Mouse (Mus musculus): Measurements from ENCODE around the gene Mt1. TPM values are rescaled to one million over a fixed set of nuclear protein-coding genes. Genes with fewer than 3 reads are reported as not detected.
A peak's percentile ranks its signal among the peaks of the same experiment; 100 is the strongest.
"Not testable (repeated sequence)": the region's sequence is repeated elsewhere in the genome, so short reads cannot be mapped to it uniquely, and the experiment has no call there.

Mt1 gene
- polyA plus RNA-seq, 1 experiment = 963 TPM

DNA sequence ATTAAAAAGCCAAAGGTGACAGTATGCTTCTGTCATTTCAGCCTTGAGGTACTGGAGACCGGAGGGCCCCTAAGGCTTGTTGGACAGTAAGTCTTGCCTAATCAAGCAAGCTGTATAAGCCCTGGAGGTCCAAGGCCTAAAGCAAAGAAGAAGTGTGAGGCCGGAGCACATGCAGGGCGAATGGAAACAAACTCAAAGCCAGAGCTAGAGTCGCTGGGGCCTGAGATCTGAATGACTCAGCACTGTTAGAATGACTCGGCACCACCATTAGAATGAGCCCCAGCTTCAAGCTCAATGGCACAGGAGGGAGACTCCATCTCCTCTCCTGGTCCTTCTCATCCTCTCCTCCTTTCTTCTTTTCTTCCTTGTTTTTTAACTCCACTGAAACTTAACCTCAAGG lies 28.0 kb upstream of the Mt1 start:
- Histone ChIP-seq H3ac (ENCODE audit: control insufficient read depth, insufficient read length, low read depth) (no peak overlapping the region), H3K79me2 (ENCODE audit: control insufficient read depth, insufficient read depth) (no peaks in the 10 kb centered on the region), H3K4me3 (ENCODE audit: insufficient read depth, poor library complexity, severe bottlenecking) (no peak overlapping the region), H3K79me3 (ENCODE audit: low read depth) (no peaks in the 10 kb centered on the region), H3K27me3 (ENCODE audit: control insufficient read depth, insufficient read depth, insufficient read length) (no peaks in the 10 kb centered on the region), H3K36me3 (ENCODE audit: control insufficient read depth, insufficient read depth) (no peaks in the 10 kb centered on the region)
- TF ChIP-seq MYOG (IDR thresholded peaks at IDR 0.05; ENCODE audit: control insufficient read depth, extremely low read depth, insufficient read length) = no peak
- TF ChIP-seq MAX (IDR thresholded peaks at IDR 0.05) = peak; percentile 36
- no peak for TF ChIP-seq FOSL1 (IDR thresholded peaks at IDR 0.05; ENCODE audit: insufficient read depth, low read length, poor library complexity, severe bottlenecking)
- TF ChIP-seq CEBPB (IDR thresholded peaks at IDR 0.05; ENCODE audit: low read depth) = no peak

DNA sequence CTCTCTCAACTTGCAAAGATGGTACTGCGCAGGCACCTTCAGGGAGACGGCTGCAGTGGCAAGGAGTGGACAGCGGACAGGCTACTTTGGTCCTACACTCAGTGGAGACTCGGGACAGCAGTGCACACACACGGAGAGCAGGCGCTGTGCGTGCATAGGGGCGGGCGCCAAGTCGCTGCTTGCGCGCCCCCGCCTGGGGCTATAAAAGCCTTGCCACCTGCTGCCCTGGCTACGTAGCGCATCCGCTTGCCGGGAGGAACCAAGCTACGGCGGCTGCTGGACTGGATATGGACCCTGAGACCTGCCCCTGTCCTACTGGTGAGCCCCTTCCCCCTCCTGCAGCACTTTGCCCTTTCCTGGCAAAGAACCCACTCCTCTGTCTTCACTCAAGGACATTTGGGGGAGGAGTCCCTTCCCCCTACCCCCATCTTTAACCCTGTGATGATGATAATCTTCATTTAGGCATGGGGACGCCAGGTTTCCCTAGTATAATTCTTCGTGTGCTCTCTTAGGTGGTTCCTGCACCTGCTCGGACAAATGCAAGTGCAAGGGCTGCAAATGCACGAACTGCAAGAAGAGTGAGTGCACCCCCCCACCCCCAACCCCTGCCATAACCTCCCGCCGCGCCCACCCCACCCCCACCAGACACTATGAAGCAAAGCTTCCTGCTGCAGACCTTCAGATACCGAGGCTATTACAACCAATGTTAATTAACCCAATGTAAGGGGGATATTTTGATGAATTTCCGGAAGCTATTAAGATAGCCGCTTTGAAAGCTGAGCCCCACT lies 26.2 kb upstream of the Mt1 start, which contains the start of gene Mt3:
TSS of gene Mt3 (plus strand) at position 95 of the 788 bp plus-strand sequence.
- Histone ChIP-seq H3K36me3 (ENCODE audit: control insufficient read depth, insufficient read depth) (no peaks in the 10 kb centered on the region), H3ac (ENCODE audit: control insufficient read depth, insufficient read length, low read depth) (no peak within 1 kb of the TSS), H3K79me3 (ENCODE audit: low read depth) (no peaks in the 10 kb centered on the region), H3K4me3 (ENCODE audit: insufficient read depth, poor library complexity, severe bottlenecking) (no peak within 1 kb of the TSS), H3K27me3 (ENCODE audit: control insufficient read depth, insufficient read depth, insufficient read length) (no peaks in the 10 kb centered on the region), H3K79me2 (ENCODE audit: control insufficient read depth, insufficient read depth) (no peaks in the 10 kb centered on the region)
- TF ChIP-seq FOSL1 (IDR thresholded peaks at IDR 0.05; ENCODE audit: insufficient read depth, low read length, poor library complexity, severe bottlenecking) (no peak), MYOD1 (IDR thresholded peaks at IDR 0.05; ENCODE audit: control insufficient read depth, insufficient read length, low read depth) (no peak), MYOG (IDR thresholded peaks at IDR 0.05; ENCODE audit: control insufficient read depth, extremely low read depth, insufficient read length) (no peak), MAX (IDR thresholded peaks at IDR 0.05) (no peak), USF1 (IDR thresholded peaks at IDR 0.05; ENCODE audit: low read depth) (no peak), CTCF (IDR thresholded peaks at IDR 0.05; ENCODE audit: control insufficient read depth, insufficient read depth, insufficient read length) (no peak), CEBPB (IDR thresholded peaks at IDR 0.05; ENCODE audit: low read depth) (no peak)

DNA sequence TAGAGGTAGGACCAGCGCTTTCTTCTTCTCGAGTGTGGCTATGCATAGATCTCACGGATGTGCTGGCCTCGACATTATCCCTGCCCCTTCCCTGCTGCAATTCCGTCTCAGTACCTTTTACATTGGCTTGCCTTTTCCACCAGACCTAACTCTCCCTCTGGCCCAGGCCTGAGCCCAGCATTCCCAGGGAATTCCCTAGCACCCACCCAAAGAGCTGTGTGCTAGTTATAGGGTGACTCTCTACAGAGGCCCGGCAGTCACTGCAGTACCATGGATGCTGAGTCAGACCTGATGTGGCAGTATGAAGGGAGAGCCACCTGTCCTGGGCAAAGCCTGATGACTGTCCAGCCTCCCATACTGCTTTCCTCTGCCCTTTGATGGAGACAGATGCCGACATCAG lies 25.4 kb upstream of the Mt1 start:
- no peak overlapping the region for H3ac ChIP-seq (ENCODE audit: control insufficient read depth, insufficient read length, low read depth)
- TF ChIP-seq MYOD1 (IDR thresholded peaks at IDR 0.05; ENCODE audit: control insufficient read depth, insufficient read length, low read depth) = no peak
- no peak for TF ChIP-seq CTCF (IDR thresholded peaks at IDR 0.05; ENCODE audit: control insufficient read depth, insufficient read depth, insufficient read length)
- no peak for TF ChIP-seq MYOG (IDR thresholded peaks at IDR 0.05; ENCODE audit: control insufficient read depth, extremely low read depth, insufficient read length)
- TF ChIP-seq CEBPB (IDR thresholded peaks at IDR 0.05; ENCODE audit: low read depth) = no peak
- TF ChIP-seq MAX (IDR thresholded peaks at IDR 0.05) = no peak
- TF ChIP-seq FOSL1 (IDR thresholded peaks at IDR 0.05; ENCODE audit: insufficient read depth, low read length, poor library complexity, severe bottlenecking) = no peak
- no peak for TF ChIP-seq USF1 (IDR thresholded peaks at IDR 0.05; ENCODE audit: low read depth)
- no peaks in the 10 kb centered on the region for H3K36me3 ChIP-seq (ENCODE audit: control insufficient read depth, insufficient read depth)
- no peak overlapping the region for H3K4me3 ChIP-seq (ENCODE audit: insufficient read depth, poor library complexity, severe bottlenecking)
- H3K27me3 ChIP-seq (ENCODE audit: control insufficient read depth, insufficient read depth, insufficient read length) = no peaks in the 10 kb centered on the region
- H3K79me2 ChIP-seq (ENCODE audit: control insufficient read depth, insufficient read depth) = no peaks in the 10 kb centered on the region
- no peaks in the 10 kb centered on the region for H3K79me3 ChIP-seq (ENCODE audit: low read depth)

DNA sequence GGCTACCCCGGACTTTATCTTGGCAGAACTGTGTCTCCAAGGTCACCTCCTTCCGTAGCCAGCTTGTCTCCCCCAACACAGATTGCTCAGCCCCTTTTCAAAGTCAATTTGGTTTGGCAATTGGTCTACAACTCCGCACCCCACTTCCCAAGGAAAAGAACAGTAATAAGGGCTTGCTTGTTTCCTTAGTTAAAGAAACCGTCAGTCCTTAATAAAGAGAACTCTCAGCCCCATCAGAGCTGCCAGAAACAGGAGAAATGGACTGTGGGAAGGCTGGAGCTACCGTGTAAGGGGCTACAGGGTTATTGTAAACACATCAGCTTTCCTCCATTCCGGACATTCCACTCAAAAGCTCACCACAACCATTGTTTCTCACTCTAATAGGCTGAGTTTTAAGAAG lies 24.3 kb upstream of the Mt1 start:
- no peak for TF ChIP-seq MAX (IDR thresholded peaks at IDR 0.05)
- no peak for TF ChIP-seq USF1 (IDR thresholded peaks at IDR 0.05; ENCODE audit: low read depth)
- TF ChIP-seq CTCF (IDR thresholded peaks at IDR 0.05; ENCODE audit: control insufficient read depth, insufficient read depth, insufficient read length) = no peak
- TF ChIP-seq FOSL1 (IDR thresholded peaks at IDR 0.05; ENCODE audit: insufficient read depth, low read length, poor library complexity, severe bottlenecking) = no peak
- TF ChIP-seq MYOG (IDR thresholded peaks at IDR 0.05; ENCODE audit: control insufficient read depth, extremely low read depth, insufficient read length) = no peak
- TF ChIP-seq CEBPB (IDR thresholded peaks at IDR 0.05; ENCODE audit: low read depth) = no peak
- no peak for TF ChIP-seq MYOD1 (IDR thresholded peaks at IDR 0.05; ENCODE audit: control insufficient read depth, insufficient read length, low read depth)
- Histone ChIP-seq H3K27me3 (ENCODE audit: control insufficient read depth, insufficient read depth, insufficient read length) (no peaks in the 10 kb centered on the region), H3K79me3 (ENCODE audit: low read depth) (no peaks in the 10 kb centered on the region), H3K79me2 (ENCODE audit: control insufficient read depth, insufficient read depth) (no peaks in the 10 kb centered on the region), H3ac (ENCODE audit: control insufficient read depth, insufficient read length, low read depth) (no peak overlapping the region), H3K4me3 (ENCODE audit: insufficient read depth, poor library complexity, severe bottlenecking) (no peak overlapping the region), H3K36me3 (ENCODE audit: control insufficient read depth, insufficient read depth) (no peaks in the 10 kb centered on the region)

DNA sequence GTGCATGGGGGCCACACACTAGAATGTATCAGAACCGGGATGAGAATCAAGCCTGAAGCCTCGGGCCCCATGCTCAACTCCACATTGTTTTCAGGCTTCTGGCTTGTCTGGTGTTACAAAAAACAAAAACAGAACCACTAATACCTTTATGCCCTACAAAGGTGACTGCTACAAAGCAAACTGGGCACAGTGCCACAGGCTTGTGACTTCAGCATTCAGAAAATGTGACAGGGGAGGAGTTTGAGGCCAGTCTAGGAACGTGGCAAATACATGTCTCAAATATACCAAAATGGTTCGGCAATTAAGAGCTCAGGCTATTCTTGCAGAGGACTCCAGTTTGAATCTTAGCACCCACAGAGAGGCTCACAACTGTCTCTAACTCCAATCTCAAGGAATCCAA lies 22.8 kb upstream of the Mt1 start:
- Histone ChIP-seq H3K79me2 (ENCODE audit: control insufficient read depth, insufficient read depth) (no peaks in the 10 kb centered on the region), H3K79me3 (ENCODE audit: low read depth) (no peaks in the 10 kb centered on the region), H3K4me3 (ENCODE audit: insufficient read depth, poor library complexity, severe bottlenecking) (no peak overlapping the region), H3K27me3 (ENCODE audit: control insufficient read depth, insufficient read depth, insufficient read length) (no peaks in the 10 kb centered on the region), H3K36me3 (ENCODE audit: control insufficient read depth, insufficient read depth) (no peaks in the 10 kb centered on the region), H3ac (ENCODE audit: control insufficient read depth, insufficient read length, low read depth) (no peak overlapping the region)
- TF ChIP-seq CTCF (IDR thresholded peaks at IDR 0.05; ENCODE audit: control insufficient read depth, insufficient read depth, insufficient read length) (no peak), MYOG (IDR thresholded peaks at IDR 0.05; ENCODE audit: control insufficient read depth, extremely low read depth, insufficient read length) (no peak), MYOD1 (IDR thresholded peaks at IDR 0.05; ENCODE audit: control insufficient read depth, insufficient read length, low read depth) (no peak), MAX (IDR thresholded peaks at IDR 0.05) (no peak), CEBPB (IDR thresholded peaks at IDR 0.05; ENCODE audit: low read depth) (no peak), FOSL1 (IDR thresholded peaks at IDR 0.05; ENCODE audit: insufficient read depth, low read length, poor library complexity, severe bottlenecking) (no peak), USF1 (IDR thresholded peaks at IDR 0.05; ENCODE audit: low read depth) (no peak)

DNA sequence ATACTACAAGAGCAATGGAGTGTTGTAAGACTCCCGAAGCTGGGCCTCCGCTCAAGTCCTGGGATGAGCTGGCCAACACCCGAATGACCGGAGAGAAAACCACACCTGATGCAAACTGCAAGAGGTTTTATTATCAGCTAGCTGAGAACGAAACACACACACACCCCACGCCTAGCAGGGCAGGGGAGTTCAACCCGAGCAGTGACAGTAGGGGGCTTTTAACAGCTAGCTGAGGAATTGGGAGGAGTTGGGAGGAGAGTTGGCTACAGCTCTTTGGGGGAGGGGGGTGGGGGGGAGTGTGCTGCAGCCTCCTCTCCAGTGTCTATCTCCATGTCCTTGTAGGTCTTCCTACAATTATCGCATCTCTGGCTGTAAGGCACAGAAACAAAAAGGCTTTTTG lies 13.1 kb upstream of the Mt1 start:
- H3K79me3 ChIP-seq (ENCODE audit: low read depth); H3ac ChIP-seq (ENCODE audit: control insufficient read depth, insufficient read length, low read depth); H3K36me3 ChIP-seq (ENCODE audit: control insufficient read depth, insufficient read depth); H3K79me2 ChIP-seq (ENCODE audit: control insufficient read depth, insufficient read depth); H3K4me3 ChIP-seq (ENCODE audit: insufficient read depth, poor library complexity, severe bottlenecking); H3K27me3 ChIP-seq (ENCODE audit: control insufficient read depth, insufficient read depth, insufficient read length): not testable (repeated sequence)

All from C2C12 (cell line).